Mouse (Mus musculus) heart, embryonic 11.5 days (tissue): Measurements from ENCODE around the gene Nxph3. TPM values are rescaled to one million over a fixed set of nuclear protein-coding genes. Genes with fewer than 3 reads are reported as not detected.

ENCODE experiments used
- ATAC-seq: fragments of 200-750 bp; cut with Nextera tagmentation; replicated peaks from 2 replicates; pipeline ENCODE4 v1.8.0; 2017; ENCODE audit warnings: moderate library complexity; ENCODE audit not compliant: insufficient number of reproducible peaks, low FRiP score, low TSS enrichment
- H3K27ac ChIP-seq: fragments of 300-500 bp; sonication (generic); 2 replicates; pipeline ENCODE4 v1.5.1; 2014; ENCODE audit warnings: mild to moderate bottlenecking, low read depth, low read length
- H3K27me3 ChIP-seq: fragments of 300-500 bp; sonication (generic); 2 replicates; pipeline ENCODE4 v1.6.1; 2014; ENCODE audit warnings: mild to moderate bottlenecking, low read length, mixed read lengths; ENCODE audit not compliant: control insufficient read depth, insufficient read depth
- H3K36me3 ChIP-seq: fragments of 300-500 bp; sonication (generic); 2 replicates; pipeline ENCODE4 v1.6.1; 2014; ENCODE audit warnings: mild to moderate bottlenecking, low read length, moderate library complexity, mixed read lengths; ENCODE audit not compliant: control insufficient read depth, insufficient read depth
- H3K4me1 ChIP-seq: fragments of 300-500 bp; sonication (generic); 2 replicates; pipeline ENCODE4 v1.6.1; 2014; ENCODE audit warnings: low read length; ENCODE audit not compliant: control insufficient read depth, insufficient read depth
- H3K4me2 ChIP-seq: fragments of 300-500 bp; sonication (generic); 2 replicates; pipeline ENCODE4 v1.6.1; 2014; ENCODE audit warnings: mild to moderate bottlenecking, moderate library complexity
- H3K4me3 ChIP-seq: fragments of 300-500 bp; sonication (generic); 2 replicates; pipeline ENCODE4 v1.5.1; 2014; ENCODE audit warnings: low read depth, low read length
- H3K9ac ChIP-seq: fragments of 300-500 bp; sonication (generic); 2 replicates; pipeline ENCODE4 v1.6.1; 2014; ENCODE audit warnings: mild to moderate bottlenecking, low read depth, low read length, moderate library complexity
- H3K9me3 ChIP-seq: fragments of 300-500 bp; sonication (generic); replicated peaks from 2 replicates; pipeline ENCODE4 v1.6.1; 2016; ENCODE audit warnings: low read length; ENCODE audit not compliant: control insufficient read depth
- WGBS: fragments of 180-500 bp; shearing (Covaris S2); extraction: QIAGEN DNeasy Blood & Tissue Kit; methylation state at CpG from one replicate; pipeline ENCODE4 v1.1.7; 2014; ENCODE audit not compliant: insufficient replicate concordance; 5-methylcytosine and 5-hydroxymethylcytosine counted together
- polyA plus RNA-seq: library from polyadenylated mRNA; unstranded; fragments of >200 nt; fragmentation: Nextera tagmentation; extraction: Ambion mirVana; gene quantifications from 2 replicates; pipeline ENCODE4 v1.2.1, GENCODE M21; 2014

Gene Nxph3
- polyA plus RNA-seq, 1 experiment from 2014 or later, result 0.39 TPM

- H3K9me3 ChIP-seq, result no peaks in the 10 kb centered on the region
- H3K9ac ChIP-seq, result no peak overlapping the region
- no peak overlapping the region for H3K4me3 ChIP-seq
- no peak overlapping the region for H3K4me2 ChIP-seq
- 75% methylated on average over 2 of the region's 2 CpGs for WGBS
- no peaks in the 10 kb centered on the region for H3K4me1 ChIP-seq
- ATAC-seq, result no peak
- H3K36me3 ChIP-seq, result peaks cover 5% of the 10 kb centered on the region; the same call in 1 of the 2 replicates
- H3K27ac ChIP-seq, result no peak overlapping the region
- no peaks in the 10 kb centered on the region for H3K27me3 ChIP-seq
Measured at GRCm38 (mm10) chr11:95472942-95473341, 41.4 kb downstream of the Nxph3 start.

GRCm38 (mm10) chr11:95467731-95468130 is 46.6 kb downstream of the Nxph3 start:
- no peaks in the 10 kb centered on the region for H3K9me3 ChIP-seq
- no peak overlapping the region for H3K4me3 ChIP-seq
- no peak overlapping the region for H3K9ac ChIP-seq
- H3K36me3 ChIP-seq, result peaks cover 2% of the 10 kb centered on the region; the same call in 1 of the 2 replicates
- no peak overlapping the region for H3K4me2 ChIP-seq
- no peak for ATAC-seq
- 82% methylated on average over 1 of the region's 1 CpGs for WGBS
- no peak overlapping the region for H3K27ac ChIP-seq
- H3K27me3 ChIP-seq, result no peaks in the 10 kb centered on the region
- no peaks in the 10 kb centered on the region for H3K4me1 ChIP-seq

GRCm38 (mm10) chr11:95462168-95462567 is 52.2 kb downstream of the Nxph3 start:
- H3K4me2 ChIP-seq, result no peak overlapping the region
- H3K9me3 ChIP-seq, result no peaks in the 10 kb centered on the region
- no peak overlapping the region for H3K27ac ChIP-seq
- no peak overlapping the region for H3K4me3 ChIP-seq
- WGBS, result 95% methylated on average over 3 of the region's 3 CpGs
- H3K4me1 ChIP-seq, result no peaks in the 10 kb centered on the region
- no peak for ATAC-seq
- no peak overlapping the region for H3K9ac ChIP-seq
- no peaks in the 10 kb centered on the region for H3K36me3 ChIP-seq
- no peaks in the 10 kb centered on the region for H3K27me3 ChIP-seq

- no peak for ATAC-seq
- H3K4me2 ChIP-seq, result no peak overlapping the region
- H3K4me3 ChIP-seq, result no peak overlapping the region
- WGBS, result 86% methylated on average over 2 of the region's 2 CpGs
- H3K36me3 ChIP-seq, result no peaks in the 10 kb centered on the region
- H3K9ac ChIP-seq, result no peak overlapping the region
- H3K4me1 ChIP-seq, result no peaks in the 10 kb centered on the region
- no peak overlapping the region for H3K27ac ChIP-seq
- no peaks in the 10 kb centered on the region for H3K9me3 ChIP-seq
- H3K27me3 ChIP-seq, result no peaks in the 10 kb centered on the region
Measured at GRCm38 (mm10) chr11:95460872-95461271, 53.5 kb downstream of the Nxph3 start.

Other genes with a start within 250 kb of the Nxph3 start
- gene Kat7, start 204.3 kb downstream of the Nxph3 start, polyA plus RNA-seq, result 43.2 and 55.1 TPM in 2 replicates
- gene Fam117a, start 177.6 kb downstream of the Nxph3 start, polyA plus RNA-seq, result 14.3 and 19.4 TPM in 2 replicates
- 92.4 and 95.9 TPM in 2 replicates for gene Slc35b1, start 129.9 kb downstream of the Nxph3 start, polyA plus RNA-seq
- 81.2 and 82.3 TPM in 2 replicates for gene Spop, start 100.5 kb downstream of the Nxph3 start, polyA plus RNA-seq
- 3.6 TPM in 2 replicates for gene Ngfr, start 73.2 kb upstream of the Nxph3 start, polyA plus RNA-seq
- 273 and 295 TPM in 2 replicates for gene Phb, start 152.4 kb upstream of the Nxph3 start, polyA plus RNA-seq
- gene Zfp652, start 198.1 kb upstream of the Nxph3 start, polyA plus RNA-seq, result 5.6 and 7.3 TPM in 2 replicates
- 0.70 and 1.1 TPM in 2 replicates for gene B130006D01Rik, start 209.0 kb upstream of the Nxph3 start, polyA plus RNA-seq